Mouse (Mus musculus) telencephalon, adult 2 months (tissue): ENCODE results near the gene Clp1.
"Not testable (repeated sequence)": the region's sequence is repeated elsewhere in the genome, so short reads cannot be mapped to it uniquely, and the experiment has no call there.

Experiments used
- DNase-seq: peaks from one replicate; pipeline ENCODE4 v3.0.0-alpha.2; 2011; ENCODE audit warnings: low read depth, low spot score

Clp1 gene

DNA sequence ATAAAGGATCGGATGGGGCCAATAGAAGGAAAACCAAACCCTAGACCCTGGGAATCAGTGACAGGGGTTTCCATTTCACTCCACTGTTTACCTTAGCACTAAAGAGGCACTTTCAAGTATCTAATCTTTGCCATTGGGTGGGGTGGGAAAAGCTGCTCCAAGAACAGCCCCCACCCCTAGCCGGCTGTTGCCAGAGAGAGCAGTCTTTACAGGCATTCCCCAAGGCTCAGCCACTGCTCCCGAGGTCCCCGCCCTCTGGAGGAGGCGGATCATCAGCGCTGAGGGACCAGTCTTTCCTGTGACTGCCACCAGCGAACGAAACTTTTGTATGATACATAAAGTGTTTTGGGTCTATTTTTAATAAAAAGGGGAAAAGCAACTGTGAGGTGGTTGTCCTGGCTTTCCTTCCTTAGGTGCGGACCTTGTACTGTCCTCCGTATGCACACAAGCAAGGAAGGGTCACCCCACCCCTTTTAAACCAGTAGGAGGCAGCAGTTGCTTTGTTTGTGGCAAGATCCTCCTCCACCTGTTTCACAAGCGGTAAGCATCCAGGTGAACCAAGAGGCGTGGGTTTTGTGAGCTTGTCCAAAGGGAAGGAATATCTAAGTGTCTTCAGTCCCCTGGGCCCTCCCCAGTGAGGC lies 11.2 kb upstream of the Clp1 start:
- DNase-seq: no peak

GRCm38 (mm10) chr2:84737451-84737925 lies 10.3 kb upstream of the Clp1 start:
- no peak for DNase-seq

DNA sequence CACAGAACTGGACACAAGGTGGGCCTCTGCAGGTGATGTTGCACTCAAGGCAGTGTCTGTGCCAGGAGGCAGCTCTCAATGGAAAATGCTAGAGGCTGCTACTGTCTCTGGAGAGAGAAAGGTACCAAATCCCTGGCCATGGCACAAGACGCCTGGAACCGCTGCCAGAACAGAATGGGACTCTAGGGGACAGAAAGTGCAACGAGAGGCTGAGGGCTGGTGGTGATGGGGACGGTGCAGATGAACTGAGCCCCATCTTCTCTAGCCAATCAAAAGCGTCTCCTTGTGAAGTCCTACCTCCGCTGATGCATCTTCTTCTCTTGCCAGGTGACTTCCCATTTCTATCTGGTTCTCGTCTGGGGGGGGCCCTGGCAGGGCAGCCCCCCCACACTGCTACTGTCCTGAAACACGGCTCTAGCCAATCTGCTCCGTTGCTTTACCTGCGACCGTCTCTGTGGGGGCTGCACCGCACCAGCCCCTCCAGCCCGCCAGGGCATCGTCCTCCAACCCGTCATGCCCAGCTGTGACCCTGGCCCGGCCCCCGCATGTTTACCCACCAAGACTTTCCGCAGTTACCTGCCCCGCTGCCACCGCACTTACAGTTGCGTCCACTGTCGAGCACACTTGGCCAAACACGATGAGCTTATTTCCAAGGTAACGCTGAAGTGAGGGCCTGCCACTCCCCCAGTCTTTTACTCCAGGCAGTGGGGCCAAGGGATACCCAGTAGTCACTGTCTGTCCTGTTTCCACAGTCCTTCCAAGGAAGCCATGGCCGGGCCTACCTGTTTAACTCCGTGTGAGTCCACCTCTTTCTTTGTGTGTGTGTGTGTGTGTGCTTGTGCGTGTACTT lies 9.4 kb upstream of the Clp1 start:
- no peak for DNase-seq

DNA sequence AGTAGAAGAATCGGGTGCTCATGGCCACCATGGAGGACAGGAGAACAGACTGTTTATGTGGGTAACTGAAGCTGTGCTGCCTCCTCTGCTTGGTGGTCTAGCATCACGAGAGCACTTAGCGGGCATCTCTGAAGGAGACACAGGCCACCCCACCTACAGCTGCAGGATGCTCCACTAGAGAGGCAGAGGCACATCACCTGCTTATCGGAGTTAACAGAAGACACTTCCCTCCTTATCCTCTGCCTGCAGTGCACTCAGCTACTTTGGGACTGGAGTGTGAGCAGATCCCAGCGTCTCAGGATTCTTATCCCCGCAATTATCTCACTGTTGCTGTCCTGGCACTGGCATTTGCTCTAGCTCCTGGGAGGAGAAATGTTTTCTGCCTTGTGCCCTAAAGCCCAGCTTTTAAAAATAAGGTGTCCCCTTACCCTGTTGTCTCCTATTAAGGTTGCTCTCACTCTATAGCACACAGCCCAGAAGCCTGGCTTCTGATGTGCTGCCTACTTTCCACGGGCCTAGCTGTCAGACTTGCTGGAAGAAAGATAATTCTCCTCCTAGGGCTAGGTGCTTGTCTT lies 8.3 kb upstream of the Clp1 start:
- DNase-seq: no peak

GRCm38 (mm10) chr2:84734919-84735318 lies 7.8 kb upstream of the Clp1 start:
- no peak for DNase-seq

- DNase-seq: no peak
Measured at GRCm38 (mm10) chr2:84734351-84734864, 7.3 kb upstream of the Clp1 start.

GRCm38 (mm10) chr2:84733579-84734300 lies 6.6 kb upstream of the Clp1 start, which contains the start of gene Ypel4:
Gene Ypel4, plus strand, starts transcription at chr2:84734058.
- DNase-seq: peak; percentile 70

GRCm38 (mm10) chr2:84732394-84732793 lies 5.2 kb upstream of the Clp1 start:
- DNase-seq: no peak

DNA sequence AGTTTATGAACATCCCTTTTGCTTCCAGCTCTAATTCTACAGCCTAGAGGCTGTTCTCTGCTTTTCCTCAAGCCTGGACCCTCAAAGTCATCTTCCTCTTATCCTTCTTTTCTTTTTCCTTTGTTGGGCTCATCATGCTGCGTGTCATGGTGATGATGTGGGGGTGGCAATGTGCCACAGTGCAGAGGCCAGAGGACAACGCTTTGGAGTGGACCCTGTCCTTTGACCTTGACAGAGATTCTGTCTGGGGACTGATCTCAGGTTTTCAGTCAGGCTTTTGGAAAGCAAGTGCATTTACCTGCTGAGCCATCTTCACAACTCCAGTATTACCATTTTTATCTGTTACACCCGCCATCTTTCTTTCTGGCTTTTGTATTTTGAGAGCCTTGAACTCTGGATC lies 4.1 kb upstream of the Clp1 start:
- DNase-seq: no peak

GRCm38 (mm10) chr2:84728191-84728590 lies 1.0 kb upstream of the Clp1 start:
- DNase-seq: not testable (repeated sequence)

DNA sequence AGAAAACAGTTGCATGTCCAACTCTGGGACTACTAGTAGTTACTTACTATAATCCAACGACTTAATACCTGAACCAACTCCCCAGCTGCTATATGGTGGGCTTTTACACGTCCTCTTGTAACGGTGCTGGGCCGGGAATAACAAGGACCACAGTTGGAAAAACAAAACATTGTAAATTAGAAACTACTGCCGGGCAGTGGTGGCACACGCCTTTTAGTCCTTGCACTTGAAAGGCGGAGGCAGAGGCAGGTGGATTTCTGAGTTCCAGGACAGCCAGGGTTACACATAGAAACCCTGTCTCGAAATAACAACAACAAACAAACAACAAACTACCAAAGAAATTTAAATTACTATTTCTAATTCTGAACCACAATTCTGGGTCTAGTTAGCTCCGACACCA lies 434 bp downstream of the Clp1 start:
- no peak for DNase-seq

DNA sequence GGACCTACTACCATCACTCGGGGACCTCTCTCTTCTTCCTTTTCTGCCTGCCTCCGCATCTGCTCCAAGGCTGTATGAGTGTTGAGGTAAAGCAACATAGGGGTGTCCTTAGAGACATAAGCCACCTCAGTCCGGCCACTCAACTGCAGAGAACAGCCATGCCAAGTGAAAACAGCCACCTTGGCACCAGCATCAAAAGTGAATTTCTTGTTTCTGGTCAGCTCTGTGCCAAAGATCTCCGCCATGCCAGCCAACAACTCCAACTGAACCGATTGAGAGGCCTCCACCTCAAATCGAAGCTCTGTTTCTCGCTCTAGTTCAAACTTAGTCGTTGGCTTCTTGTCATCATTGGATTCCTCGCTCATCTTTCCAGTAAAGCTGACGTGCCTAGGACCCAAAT lies 1.4 kb downstream of the Clp1 start:
- DNase-seq: no peak

DNA sequence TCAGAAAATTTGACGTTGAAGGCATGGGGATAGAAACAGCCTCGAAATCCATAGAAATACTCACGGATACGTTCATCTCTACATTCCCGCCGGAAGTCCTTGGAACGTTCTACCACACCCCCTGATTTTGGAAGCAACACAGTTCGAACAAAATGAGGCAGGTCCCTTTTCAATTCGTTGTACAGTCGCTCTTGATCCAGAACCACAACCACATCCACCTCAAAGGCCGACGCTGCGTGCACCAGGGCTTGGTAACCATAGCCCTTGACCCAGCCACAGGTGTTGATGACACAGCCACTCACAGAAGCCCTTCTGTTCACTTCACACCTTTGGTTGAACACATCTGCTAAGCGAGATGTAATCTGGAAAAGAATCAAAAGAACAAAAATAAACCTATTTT lies 3.3 kb downstream of the Clp1 start:
- DNase-seq: no peak

GRCm38 (mm10) chr2:84721182-84721581 lies 6.0 kb downstream of the Clp1 start:
- no peak for DNase-seq

- DNase-seq: no peak
Measured at GRCm38 (mm10) chr2:84720718-84721117, 6.4 kb downstream of the Clp1 start.

DNA sequence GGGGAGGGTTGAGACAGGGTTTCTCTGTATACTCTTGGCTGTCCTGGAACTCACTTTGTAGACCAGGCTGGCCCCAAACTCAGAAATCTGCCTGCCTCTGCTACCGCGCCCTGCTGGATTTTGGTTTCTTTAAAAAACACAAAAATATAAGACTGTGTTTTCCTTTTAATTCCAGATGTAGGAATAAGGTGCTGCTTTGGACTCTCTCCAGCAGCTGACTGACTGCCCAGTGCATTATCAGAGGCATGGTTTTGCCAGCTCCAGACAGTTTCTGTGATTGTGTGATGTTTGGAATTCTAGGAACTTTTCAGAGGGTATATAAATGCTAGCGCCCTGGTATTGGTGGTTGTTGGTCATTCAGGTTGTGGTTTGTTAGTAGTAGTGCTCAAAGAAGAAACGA lies 9.8 kb downstream of the Clp1 start:
- no peak for DNase-seq

DNA sequence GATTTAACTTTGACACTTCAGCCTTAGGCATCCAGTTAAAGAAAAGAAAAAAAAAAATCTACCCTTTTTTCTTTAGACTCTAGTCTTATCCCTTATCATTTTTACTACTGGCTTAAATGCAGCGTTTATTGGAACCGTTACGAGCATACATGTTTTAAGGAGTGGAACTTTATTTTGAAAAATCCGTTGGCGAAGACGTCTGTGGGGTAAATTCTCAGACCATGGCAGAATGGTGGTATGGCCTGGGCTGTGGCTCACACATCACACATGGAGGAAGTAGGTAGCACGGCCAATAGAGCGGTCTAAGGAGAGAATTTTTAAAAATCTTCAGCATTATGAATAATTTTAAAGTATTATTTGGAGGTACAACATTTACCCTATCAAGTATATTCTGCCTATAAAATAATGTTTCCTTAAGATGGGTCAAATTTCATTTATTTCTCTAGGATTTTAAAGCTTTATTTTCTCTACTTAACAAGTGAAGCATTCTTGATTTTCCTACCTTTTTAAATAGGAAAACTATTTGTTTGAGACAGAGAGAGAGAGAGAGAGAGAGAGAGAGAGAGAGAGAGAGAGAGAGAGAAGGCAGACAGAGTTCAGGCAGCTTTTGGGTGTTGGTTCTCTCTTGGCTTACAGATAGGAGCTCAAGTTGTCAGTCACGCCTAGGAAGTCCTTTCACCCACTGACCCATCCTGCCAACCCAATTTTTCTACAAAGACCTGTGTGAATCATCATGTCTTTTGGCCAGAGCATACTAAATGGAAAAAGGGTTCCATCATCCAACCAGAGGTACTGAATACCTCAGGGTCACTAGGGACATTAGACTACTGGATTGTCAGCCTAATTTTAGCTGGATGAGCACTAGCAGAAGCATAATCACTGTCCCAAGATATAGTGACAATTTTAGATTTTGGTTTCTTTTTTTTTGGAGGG lies 10.5 kb downstream of the Clp1 start:
- DNase-seq: no peak

GRCm38 (mm10) chr2:84715562-84716361 lies 11.4 kb downstream of the Clp1 start:
- peak; percentile 99 for DNase-seq

DNA sequence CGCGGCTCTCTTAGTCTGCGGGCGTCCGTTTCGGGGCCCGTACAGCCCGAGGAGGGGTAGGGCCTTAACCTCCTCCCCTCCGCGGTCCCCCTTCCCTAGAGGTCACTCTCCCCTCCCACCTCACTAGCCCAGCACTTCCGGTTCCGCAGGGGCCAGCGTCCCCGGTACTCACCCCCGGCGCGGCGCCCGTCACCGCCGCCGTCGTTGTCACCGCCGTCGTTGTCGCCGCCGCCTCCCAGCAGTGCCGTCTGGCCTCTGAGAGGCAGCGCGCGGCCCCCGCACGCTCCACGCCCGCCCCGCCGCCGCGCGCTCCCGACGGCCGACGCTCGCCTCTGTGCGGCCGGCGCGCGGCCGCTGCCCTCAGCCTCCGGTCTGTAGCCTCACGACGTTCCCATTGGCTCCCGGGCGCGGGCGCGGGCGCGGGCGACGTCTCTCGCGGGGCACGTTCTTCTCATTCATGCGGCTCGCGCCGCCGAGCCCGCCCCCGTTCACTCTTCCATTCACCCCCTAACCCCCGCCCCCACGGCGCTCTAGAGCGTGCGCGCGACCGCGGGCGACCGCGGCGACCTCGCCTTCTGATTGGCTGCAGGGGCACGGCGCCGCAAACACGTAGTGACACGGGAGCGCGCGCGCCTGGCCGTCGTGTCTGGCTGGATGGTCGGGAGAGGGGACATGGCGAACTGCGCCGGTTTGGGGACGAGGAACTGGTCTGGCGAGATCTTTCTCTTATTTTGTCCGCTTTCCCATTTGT lies 12.2 kb downstream of the Clp1 start, which contains the start of gene Zdhhc5:
Zdhhc5 (minus strand) TSS at position 370 of the 751 bp plus-strand sequence.
- DNase-seq: peak; percentile 96
